Mouse (Mus musculus): Measurements from ENCODE around the gene Fam171a2. TPM values are rescaled to one million over a fixed set of nuclear protein-coding genes. Genes with fewer than 3 reads are reported as not detected.

Gene Fam171a2
- polyA plus RNA-seq, 2 experiments, result 0.17 to 1.6 TPM

Small RNA genes lying within 50 kb of the gene (microRNA-seq; reads per million reads assigned to microRNA genes)
- not detected for gene Mir6930

Other genes starting within 250 kb of the Fam171a2 start
- gene Hdac5, start 217.5 kb downstream of the Fam171a2 start, polyA plus RNA-seq (2012; rRNA removed), result 8.8 and 10.0 TPM in 2 replicates
- 6.4 and 7.3 TPM in 2 replicates for gene Hdac5, start 217.5 kb downstream of the Fam171a2 start, polyA plus RNA-seq (2014; fragmentation: Nextera tagmentation; extraction: Ambion mirVana)
- 10.9 and 11.3 TPM in 2 replicates for gene BC030867, start 198.8 kb downstream of the Fam171a2 start, polyA plus RNA-seq (2012; rRNA removed)
- gene BC030867, start 198.8 kb downstream of the Fam171a2 start, polyA plus RNA-seq (2014; fragmentation: Nextera tagmentation; extraction: Ambion mirVana), result 10.8 and 13.2 TPM in 2 replicates
- 0.39 and 0.44 TPM in 2 replicates for gene Asb16, start 178.9 kb downstream of the Fam171a2 start, polyA plus RNA-seq (2012; rRNA removed)
- 0.05 and 0.08 TPM in 2 replicates for gene Asb16, start 178.9 kb downstream of the Fam171a2 start, polyA plus RNA-seq (2014; fragmentation: Nextera tagmentation; extraction: Ambion mirVana)
- gene Tmub2, start 162.8 kb downstream of the Fam171a2 start, polyA plus RNA-seq (2012; rRNA removed), result 19.1 and 19.8 TPM in 2 replicates
- gene Tmub2, start 162.8 kb downstream of the Fam171a2 start, polyA plus RNA-seq (2014; fragmentation: Nextera tagmentation; extraction: Ambion mirVana), result 19.3 and 24.7 TPM in 2 replicates
- 11.0 and 11.6 TPM in 2 replicates for gene Atxn7l3, start 151.1 kb downstream of the Fam171a2 start, polyA plus RNA-seq (2012; rRNA removed)
- 3.6 and 4.7 TPM in 2 replicates for gene Atxn7l3, start 151.1 kb downstream of the Fam171a2 start, polyA plus RNA-seq (2014; fragmentation: Nextera tagmentation; extraction: Ambion mirVana)
- gene Ubtf, start 127.9 kb downstream of the Fam171a2 start, polyA plus RNA-seq (2012; rRNA removed), result 19.9 and 34.7 TPM in 2 replicates
- gene Ubtf, start 127.9 kb downstream of the Fam171a2 start, polyA plus RNA-seq (2014; fragmentation: Nextera tagmentation; extraction: Ambion mirVana), result 42.5 and 48.8 TPM in 2 replicates
- 570 and 632 TPM in 2 replicates for gene Slc4a1, start 81.5 kb downstream of the Fam171a2 start, polyA plus RNA-seq (2012; rRNA removed)
- 606 and 703 TPM in 2 replicates for gene Slc4a1, start 81.5 kb downstream of the Fam171a2 start, polyA plus RNA-seq (2014; fragmentation: Nextera tagmentation; extraction: Ambion mirVana)
- 1.4 and 1.9 TPM in 2 replicates for gene Rundc3a, start 54.3 kb downstream of the Fam171a2 start, polyA plus RNA-seq (2012; rRNA removed)
- gene Rundc3a, start 54.3 kb downstream of the Fam171a2 start, polyA plus RNA-seq (2014; fragmentation: Nextera tagmentation; extraction: Ambion mirVana), result 1.0 and 1.2 TPM in 2 replicates
- gene Slc25a39, start 39.7 kb downstream of the Fam171a2 start, polyA plus RNA-seq (2012; rRNA removed), result 167 and 187 TPM in 2 replicates
- 339 and 363 TPM in 2 replicates for gene Slc25a39, start 39.7 kb downstream of the Fam171a2 start, polyA plus RNA-seq (2014; fragmentation: Nextera tagmentation; extraction: Ambion mirVana)
- gene Grn, start 17.4 kb downstream of the Fam171a2 start, polyA plus RNA-seq (2012; rRNA removed), result 25.4 and 28.9 TPM in 2 replicates
- 34.1 and 41.4 TPM in 2 replicates for gene Grn, start 17.4 kb downstream of the Fam171a2 start, polyA plus RNA-seq (2014; fragmentation: Nextera tagmentation; extraction: Ambion mirVana)
- gene Itga2b, start 22.4 kb upstream of the Fam171a2 start, polyA plus RNA-seq (2012; rRNA removed), result 28.4 and 35.4 TPM in 2 replicates
- gene Itga2b, start 22.4 kb upstream of the Fam171a2 start, polyA plus RNA-seq (2014; fragmentation: Nextera tagmentation; extraction: Ambion mirVana), result 20.0 and 27.3 TPM in 2 replicates
- 7.5 and 7.8 TPM in 2 replicates for gene Gpatch8, start 108.7 kb upstream of the Fam171a2 start, polyA plus RNA-seq (2012; rRNA removed)
- gene Gpatch8, start 108.7 kb upstream of the Fam171a2 start, polyA plus RNA-seq (2014; fragmentation: Nextera tagmentation; extraction: Ambion mirVana), result 14.1 and 16.4 TPM in 2 replicates
- 0.08 and 0.17 TPM in 2 replicates for gene Gm11627, start 131.8 kb upstream of the Fam171a2 start, polyA plus RNA-seq (2012; rRNA removed)
- gene Gm11627, start 131.8 kb upstream of the Fam171a2 start, polyA plus RNA-seq (2014; fragmentation: Nextera tagmentation; extraction: Ambion mirVana), result not detected in 2 replicates
- gene Fzd2, start 156.7 kb upstream of the Fam171a2 start, polyA plus RNA-seq (2012; rRNA removed), result 0.91 and 1.1 TPM in 2 replicates
- 0.28 and 0.47 TPM in 2 replicates for gene Fzd2, start 156.7 kb upstream of the Fam171a2 start, polyA plus RNA-seq (2014; fragmentation: Nextera tagmentation; extraction: Ambion mirVana)
- 0.01 and 0.02 TPM in 2 replicates for gene Meioc, start 216.0 kb upstream of the Fam171a2 start, polyA plus RNA-seq (2012; rRNA removed)
- 0.11 TPM in 1 of 2 replicates, not detected in the other for gene Meioc, start 216.0 kb upstream of the Fam171a2 start, polyA plus RNA-seq (2014; fragmentation: Nextera tagmentation; extraction: Ambion mirVana)

All from liver, embryonic 14.5 days (tissue).